Mouse (Mus musculus): Measurements from ENCODE around the gene Art5. TPM values are rescaled to one million over a fixed set of nuclear protein-coding genes. Genes with fewer than 3 reads are reported as not detected.
A peak's percentile ranks its signal among the peaks of the same experiment; 100 is the strongest.

Art5 gene
- total and polyA plus RNA-seq, 2 experiments from 2014 or later = 0.23 to 0.49 TPM

- no peak overlapping the region for H3K4me3 ChIP-seq (ENCODE audit: low read depth, low read length)
- 70% methylated on average over 5 of the region's 5 CpGs for WGBS
- no peak overlapping the region for H3K27ac ChIP-seq (ENCODE audit: low read depth, low read length)
- no peak for TF ChIP-seq CTCF (IDR thresholded peaks at IDR 0.05)
- H3K9ac ChIP-seq (replicated peaks; ENCODE audit: low read length, poor library complexity, severe bottlenecking) = no peak overlapping the region
- no peaks in the 10 kb centered on the region for H3K36me3 ChIP-seq (ENCODE audit: insufficient read depth, low read length)
- peaks cover 3% of the 10 kb centered on the region; the same call in 1 of the 2 replicates for H3K4me1 ChIP-seq (ENCODE audit: insufficient read depth, low read length)
- H3K4me2 ChIP-seq (ENCODE audit: low read depth, low read length, poor library complexity, severe bottlenecking) = no peak overlapping the region
- no peak for ATAC-seq (ENCODE audit: low FRiP score)
- no peaks in the 10 kb centered on the region for H3K9me3 ChIP-seq (ENCODE audit: low read length)
- H3K27me3 ChIP-seq (ENCODE audit: insufficient read depth, low read length) = 0 out of 2 replicates have a peak, but pooled peaks cover 4% of the 10 kb centered on the region
- no peak for DNase-seq (ENCODE audit: low spot score)
Observed at GRCm38 (mm10) chr7:102104126-102104525, 5.2 kb downstream of the Art5 start.

- WGBS = 90% methylated on average over 2 of the region's 2 CpGs
- TF ChIP-seq CTCF (IDR thresholded peaks at IDR 0.05) = no peak
- Histone ChIP-seq H3K4me2 (ENCODE audit: low read depth, low read length, poor library complexity, severe bottlenecking) (no peak overlapping the region), H3K27me3 (ENCODE audit: insufficient read depth, low read length) (peaks cover 4% of the 10 kb centered on the region; the same call in 1 of the 2 replicates), H3K27ac (ENCODE audit: low read depth, low read length) (no peak overlapping the region), H3K4me1 (ENCODE audit: insufficient read depth, low read length) (peaks cover 3% of the 10 kb centered on the region; the same call in 1 of the 2 replicates), H3K36me3 (ENCODE audit: insufficient read depth, low read length) (no peaks in the 10 kb centered on the region), H3K4me3 (ENCODE audit: low read depth, low read length) (no peak overlapping the region), H3K9ac (replicated peaks; ENCODE audit: low read length, poor library complexity, severe bottlenecking) (no peak overlapping the region), H3K9me3 (ENCODE audit: low read length) (no peaks in the 10 kb centered on the region)
- ATAC-seq (ENCODE audit: low FRiP score) (no peak), DNase-seq (ENCODE audit: low spot score) (no peak)
Observed at GRCm38 (mm10) chr7:102103555-102103954, 5.7 kb downstream of the Art5 start.

GRCm38 (mm10) chr7:102102696-102103095 is 6.6 kb downstream of the Art5 start:
- DNase-seq (ENCODE audit: low spot score) (no peak), ATAC-seq (ENCODE audit: low FRiP score) (no peak)
- WGBS = 51% methylated on average over 6 of the region's 6 CpGs
- no peak for TF ChIP-seq CTCF (IDR thresholded peaks at IDR 0.05)
- Histone ChIP-seq H3K4me1 (ENCODE audit: insufficient read depth, low read length) (peaks cover 3% of the 10 kb centered on the region; the same call in 1 of the 2 replicates), H3K27ac (ENCODE audit: low read depth, low read length) (no peak overlapping the region), H3K4me3 (ENCODE audit: low read depth, low read length) (no peak overlapping the region), H3K36me3 (ENCODE audit: insufficient read depth, low read length) (no peaks in the 10 kb centered on the region), H3K9ac (replicated peaks; ENCODE audit: low read length, poor library complexity, severe bottlenecking) (no peak overlapping the region), H3K4me2 (ENCODE audit: low read depth, low read length, poor library complexity, severe bottlenecking) (no peak overlapping the region), H3K27me3 (ENCODE audit: insufficient read depth, low read length) (peaks cover 4% of the 10 kb centered on the region; the same call in 1 of the 2 replicates), H3K9me3 (ENCODE audit: low read length) (no peaks in the 10 kb centered on the region)

GRCm38 (mm10) chr7:102102241-102102640 is 7.0 kb downstream of the Art5 start:
- H3K9me3 ChIP-seq (ENCODE audit: low read length) = no peaks in the 10 kb centered on the region
- H3K9ac ChIP-seq (replicated peaks; ENCODE audit: low read length, poor library complexity, severe bottlenecking) = no peak overlapping the region
- H3K4me1 ChIP-seq (ENCODE audit: insufficient read depth, low read length) = peaks cover 3% of the 10 kb centered on the region; the same call in 1 of the 2 replicates
- H3K27me3 ChIP-seq (ENCODE audit: insufficient read depth, low read length) = peaks cover 4% of the 10 kb centered on the region; the same call in 1 of the 2 replicates
- no peaks in the 10 kb centered on the region for H3K36me3 ChIP-seq (ENCODE audit: insufficient read depth, low read length)
- no peak overlapping the region for H3K4me2 ChIP-seq (ENCODE audit: low read depth, low read length, poor library complexity, severe bottlenecking)
- DNase-seq (ENCODE audit: low spot score) (no peak), ATAC-seq (ENCODE audit: low FRiP score) (no peak)
- TF ChIP-seq CTCF (IDR thresholded peaks at IDR 0.05) = 0 out of 2 replicates have a peak, but pooled peaks have one; percentile 2
- no peak overlapping the region for H3K27ac ChIP-seq (ENCODE audit: low read depth, low read length)
- H3K4me3 ChIP-seq (ENCODE audit: low read depth, low read length) = no peak overlapping the region
- WGBS = 38% methylated on average over 8 of the region's 8 CpGs

- Histone ChIP-seq H3K36me3 (ENCODE audit: insufficient read depth, low read length) (no peaks in the 10 kb centered on the region), H3K4me2 (ENCODE audit: low read depth, low read length, poor library complexity, severe bottlenecking) (no peak within 1 kb of the TSS), H3K4me1 (ENCODE audit: insufficient read depth, low read length) (no peaks in the 10 kb centered on the region), H3K27ac (ENCODE audit: low read depth, low read length) (no peak within 1 kb of the TSS), H3K27me3 (ENCODE audit: insufficient read depth, low read length) (peaks cover 4% of the 10 kb centered on the region; the same call in 1 of the 2 replicates), H3K9ac (replicated peaks; ENCODE audit: low read length, poor library complexity, severe bottlenecking) (no peak within 1 kb of the TSS), H3K4me3 (ENCODE audit: low read depth, low read length) (no peak within 1 kb of the TSS), H3K9me3 (ENCODE audit: low read length) (no peaks in the 10 kb centered on the region)
- no peak for DNase-seq (ENCODE audit: low spot score)
- ATAC-seq (ENCODE audit: low FRiP score) = no peak
- WGBS = 54% methylated on average over 5 of the region's 5 CpGs
- TF ChIP-seq CTCF (IDR thresholded peaks at IDR 0.05) = no peak
Observed at GRCm38 (mm10) chr7:102101487-102101886, 7.8 kb downstream of the Art5 start, which contains the start of gene Art1. Gene Art1, plus strand, starts transcription at chr7:102101743.

DNA sequence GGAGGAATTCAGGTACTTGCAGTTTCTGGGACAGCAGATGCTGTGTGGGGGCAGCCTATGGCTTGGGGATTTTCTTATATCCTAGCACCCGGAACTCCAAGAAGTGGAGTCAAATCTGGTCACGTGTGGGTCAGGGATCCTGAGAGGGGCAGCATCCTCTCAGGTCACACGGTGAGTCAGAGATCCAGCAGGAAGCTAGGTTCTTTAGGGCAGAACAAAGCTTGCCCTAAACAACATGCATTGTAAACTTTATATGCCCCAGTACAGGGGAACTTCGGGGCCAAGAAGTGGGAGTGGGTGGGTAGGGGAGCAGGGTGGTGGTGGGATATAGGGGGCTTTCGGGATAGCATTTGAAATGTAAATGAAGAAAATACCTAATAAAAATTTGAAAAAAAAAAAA is 8.4 kb downstream of the Art5 start:
- Histone ChIP-seq H3K4me2 (ENCODE audit: low read depth, low read length, poor library complexity, severe bottlenecking) (no peak overlapping the region), H3K9ac (replicated peaks; ENCODE audit: low read length, poor library complexity, severe bottlenecking) (no peak overlapping the region), H3K9me3 (ENCODE audit: low read length) (no peaks in the 10 kb centered on the region), H3K4me3 (ENCODE audit: low read depth, low read length) (no peak overlapping the region), H3K36me3 (ENCODE audit: insufficient read depth, low read length) (no peaks in the 10 kb centered on the region), H3K27ac (ENCODE audit: low read depth, low read length) (no peak overlapping the region), H3K27me3 (ENCODE audit: insufficient read depth, low read length) (peaks cover 4% of the 10 kb centered on the region; the same call in 1 of the 2 replicates), H3K4me1 (ENCODE audit: insufficient read depth, low read length) (no peaks in the 10 kb centered on the region)
- DNase-seq (ENCODE audit: low spot score) = no peak
- TF ChIP-seq CTCF (IDR thresholded peaks at IDR 0.05) = no peak
- 63% methylated on average over 5 of the region's 5 CpGs for WGBS
- no peak for ATAC-seq (ENCODE audit: low FRiP score)

Measured in midbrain, postnatal 0 days (tissue).